ENCODE assay signal across 8 mouse cellular contexts in genomic region chr3:126693302-126693701, GRCm38 (mm10).
DNase-seq lines count a peak whose midpoint lies in the region; ATAC-seq lines count a peak whose summit lies in the region.

No protein-coding gene starts in this region.

- intact Hi-C loops in heart, postnatal 36 days (cut with DNase I), result loop anchor here (5.0 kb wide), 1 partner anchor 81 kb away; no protein-coding TSS in a partner anchor

- peak; percentile 49 for DNase-seq in adrenal gland, postnatal 10 days
- DNase-seq in adrenal gland, postnatal 25 days, result no peak
- DNase-seq in urinary bladder, postnatal 14 days (ENCODE audit: low spot score), result peak; percentile 25
- DNase-seq in urinary bladder, adult 2 months (ENCODE audit: low spot score), result no peak
- peak; percentile 45 to 52 for DNase-seq in heart, postnatal 36 days
- no peak for DNase-seq in layer of hippocampus, postnatal 36 days

- H3K4me1 ChIP-seq in liver, embryonic 16.5 days (ENCODE audit: control insufficient read depth, low read depth, low read length), result no peaks in the 10 kb centered on the region; the same call in 1 of the 2 replicates
- peaks cover 12% of the 10 kb centered on the region for H3K4me1 ChIP-seq in stomach, embryonic 15.5 days

- no peaks in the 10 kb centered on the region for H3K9me3 ChIP-seq in liver, embryonic 16.5 days (replicated peaks; ENCODE audit: control insufficient read depth, low read length)
- H3K9me3 ChIP-seq in stomach, embryonic 15.5 days, result no peaks in the 10 kb centered on the region

- no peak for ATAC-seq in liver, embryonic 16.5 days (ENCODE audit: low read depth)
- ATAC-seq in stomach, embryonic 15.5 days (ENCODE audit: insufficient read depth, low FRiP score, low read depth), result peak; percentile 40; the same call in 1 of the 2 replicates

- H3K4me2 ChIP-seq in liver, embryonic 16.5 days (ENCODE audit: low read depth, low read length), result peak overlapping the region; percentile 24
- peak overlapping the region; percentile 41 for H3K4me2 ChIP-seq in stomach, embryonic 15.5 days

- H3K27me3 ChIP-seq in liver, embryonic 16.5 days (ENCODE audit: control insufficient read depth, insufficient read depth, low read depth, low read length), result no peaks in the 10 kb centered on the region
- no peaks in the 10 kb centered on the region for H3K27me3 ChIP-seq in stomach, embryonic 15.5 days (replicated peaks)

- no peaks in the 10 kb centered on the region for H3K36me3 ChIP-seq in liver, embryonic 16.5 days (ENCODE audit: control insufficient read depth, insufficient read depth)
- H3K36me3 ChIP-seq in stomach, embryonic 15.5 days, result no peaks in the 10 kb centered on the region

- 25% methylated on average over 7 of the region's 7 CpGs for WGBS in liver, embryonic 16.5 days (ENCODE audit: insufficient replicate concordance)
- 25% methylated on average over 7 of the region's 7 CpGs for WGBS in stomach, embryonic 15.5 days

- H3K27ac ChIP-seq in liver, embryonic 16.5 days (ENCODE audit: low read length), result no peak overlapping the region
- H3K27ac ChIP-seq in stomach, embryonic 15.5 days, result peak overlapping the region; percentile 69

- H3K9ac ChIP-seq in liver, embryonic 16.5 days (ENCODE audit: low read depth, low read length), result no peak overlapping the region
- H3K9ac ChIP-seq in stomach, embryonic 15.5 days, result no peak overlapping the region

- H3K4me3 ChIP-seq in liver, embryonic 16.5 days (ENCODE audit: low read depth, low read length), result peak overlapping the region; percentile 10; the same call in 1 of the 2 replicates
- H3K4me3 ChIP-seq in stomach, embryonic 15.5 days (replicated peaks), result peak overlapping the region; percentile 11; the same call in 1 of the 2 replicates

Comparison
In these comparisons a context has a peak if more than half of its experiments do, and no peak if none do; other contexts are left out.
1. DNase-seq: peak in adrenal gland, postnatal 10 days (single experiment), urinary bladder, postnatal 14 days (single experiment) and heart, postnatal 36 days (2 of 2); none in adrenal gland, postnatal 25 days (single experiment), urinary bladder, adult 2 months (single experiment) and layer of hippocampus, postnatal 36 days (0 of 2).